Mouse (Mus musculus): ENCODE measurements around the gene Ulk4.

Gene Ulk4

GRCm38 (mm10) chr9:121185796-121186195, 91.2 kb downstream of the Ulk4 start:
- no peak for DNase-seq

- no peak for DNase-seq
Measured at GRCm38 (mm10) chr9:121176350-121176749, 100.6 kb downstream of the Ulk4 start.

- DNase-seq, result no peak
Measured at GRCm38 (mm10) chr9:121175201-121175600, 101.8 kb downstream of the Ulk4 start.

GRCm38 (mm10) chr9:121172123-121172522, 104.9 kb downstream of the Ulk4 start:
- no peak for DNase-seq

- DNase-seq, result no peak
Measured at GRCm38 (mm10) chr9:121171609-121172008, 105.4 kb downstream of the Ulk4 start.

- DNase-seq, result no peak
Measured at GRCm38 (mm10) chr9:121164607-121165006, 112.4 kb downstream of the Ulk4 start.

- peak; percentile 16 for DNase-seq
Measured at GRCm38 (mm10) chr9:121162789-121163188, 114.2 kb downstream of the Ulk4 start.

- DNase-seq, result no peak
Measured at GRCm38 (mm10) chr9:121161818-121162565, 115.0 kb downstream of the Ulk4 start.

GRCm38 (mm10) chr9:121156253-121156831, 120.7 kb downstream of the Ulk4 start:
- DNase-seq, result peak; percentile 19

- DNase-seq, result no peak
Measured at GRCm38 (mm10) chr9:121153276-121153675, 123.7 kb downstream of the Ulk4 start.

- DNase-seq, result no peak
Measured at GRCm38 (mm10) chr9:121148602-121149001, 128.4 kb downstream of the Ulk4 start.

- no peak for DNase-seq
Measured at GRCm38 (mm10) chr9:121143208-121143607, 133.8 kb downstream of the Ulk4 start.

- no peak for DNase-seq
Measured at GRCm38 (mm10) chr9:121132549-121132948, 144.4 kb downstream of the Ulk4 start.

GRCm38 (mm10) chr9:121129533-121129932, 147.5 kb downstream of the Ulk4 start:
- DNase-seq, result no peak

GRCm38 (mm10) chr9:121128934-121129333, 148.1 kb downstream of the Ulk4 start:
- DNase-seq, result no peak

GRCm38 (mm10) chr9:121127025-121127424, 150.0 kb downstream of the Ulk4 start:
- DNase-seq, result no peak

GRCm38 (mm10) chr9:121124705-121125104, 152.3 kb downstream of the Ulk4 start:
- no peak for DNase-seq

GRCm38 (mm10) chr9:121122039-121122438, 155.0 kb downstream of the Ulk4 start:
- no peak for DNase-seq

- DNase-seq, result no peak
Measured at GRCm38 (mm10) chr9:121117936-121118335, 159.1 kb downstream of the Ulk4 start.

- DNase-seq, result no peak
Measured at GRCm38 (mm10) chr9:121112131-121112530, 164.9 kb downstream of the Ulk4 start.

- peak; percentile 57 for DNase-seq
Measured at GRCm38 (mm10) chr9:121108110-121108509, 168.9 kb downstream of the Ulk4 start.

GRCm38 (mm10) chr9:121107643-121108042, 169.4 kb downstream of the Ulk4 start:
- peak; percentile 49 for DNase-seq

- peak; percentile 12 for DNase-seq
Measured at GRCm38 (mm10) chr9:121107101-121107500, 169.9 kb downstream of the Ulk4 start.

GRCm38 (mm10) chr9:121101516-121101915, 175.5 kb downstream of the Ulk4 start:
- DNase-seq, result no peak

- DNase-seq, result no peak
Measured at GRCm38 (mm10) chr9:121099453-121099852, 177.5 kb downstream of the Ulk4 start.
